Mouse (Mus musculus) 416B (cell line): ENCODE results near the gene Zbtb16.

Experiments
- DNase-seq: peaks from one replicate; pipeline ENCODE4 v3.0.0; 2011; ENCODE audit warnings: low read depth

Zbtb16 gene

GRCm38 (mm10) chr9:48728731-48729123 lies 107.3 kb downstream of the Zbtb16 start:
- DNase-seq: no peak

GRCm38 (mm10) chr9:48728083-48728730 lies 107.8 kb downstream of the Zbtb16 start:
- DNase-seq: no peak

GRCm38 (mm10) chr9:48726341-48726740 lies 109.7 kb downstream of the Zbtb16 start:
- DNase-seq: no peak

DNA sequence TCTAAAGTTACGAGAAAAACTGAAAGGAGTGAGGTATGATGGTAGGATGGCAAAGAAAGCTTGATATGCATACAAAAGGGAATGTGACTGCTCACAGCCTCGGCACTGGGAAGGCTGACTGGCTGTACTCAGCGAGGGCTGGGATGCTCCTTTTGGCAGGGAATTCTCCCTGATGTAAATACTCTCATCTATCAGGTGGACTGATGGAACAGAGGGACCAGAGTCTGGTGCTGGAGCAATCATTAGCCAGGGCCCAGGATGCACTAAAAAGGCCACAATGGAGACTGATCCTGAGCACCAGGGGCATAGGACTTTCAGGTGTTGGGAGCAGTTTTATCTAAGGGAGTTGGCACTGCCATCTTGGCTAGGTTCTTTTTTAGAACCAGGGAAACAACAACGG lies 110.1 kb downstream of the Zbtb16 start:
- DNase-seq: no peak

DNA sequence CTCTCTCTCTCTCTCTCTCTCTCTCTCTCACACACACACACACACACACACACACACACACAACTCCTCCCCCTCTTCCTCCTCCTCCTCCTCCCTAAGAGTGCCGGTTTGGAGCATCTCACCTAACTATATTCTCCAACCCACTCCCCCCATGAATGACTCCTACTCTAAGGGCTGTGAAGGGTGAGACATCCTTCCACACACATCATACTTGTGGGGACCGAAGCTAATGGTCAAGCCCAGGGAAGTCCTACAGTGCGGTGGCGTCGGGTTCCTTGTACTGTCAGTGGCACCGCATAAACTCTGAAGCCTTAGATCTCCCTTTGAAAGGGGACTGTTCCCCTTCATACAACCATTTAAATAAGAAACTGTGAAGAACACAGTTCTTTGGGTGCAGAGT lies 110.9 kb downstream of the Zbtb16 start:
- DNase-seq: no peak

DNA sequence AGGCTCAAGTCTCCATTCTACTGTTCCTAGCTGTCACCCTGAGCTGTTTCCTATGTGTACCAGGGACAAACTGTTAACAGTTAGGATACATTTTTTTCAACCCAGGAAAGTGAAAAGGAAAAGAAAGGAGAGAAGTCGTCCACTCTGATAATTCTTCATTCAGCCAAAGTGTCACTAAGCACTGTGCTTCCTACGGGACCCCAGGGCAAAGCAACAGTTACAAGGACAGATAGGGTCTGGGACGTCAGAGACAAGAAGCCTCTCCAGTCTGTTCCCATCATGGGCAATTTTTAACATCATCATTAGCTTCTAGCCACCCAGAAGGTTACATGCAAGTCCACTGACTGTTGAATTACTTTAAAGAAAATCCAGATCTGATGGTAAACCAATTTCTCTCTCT lies 111.3 kb downstream of the Zbtb16 start:
- no peak for DNase-seq

DNA sequence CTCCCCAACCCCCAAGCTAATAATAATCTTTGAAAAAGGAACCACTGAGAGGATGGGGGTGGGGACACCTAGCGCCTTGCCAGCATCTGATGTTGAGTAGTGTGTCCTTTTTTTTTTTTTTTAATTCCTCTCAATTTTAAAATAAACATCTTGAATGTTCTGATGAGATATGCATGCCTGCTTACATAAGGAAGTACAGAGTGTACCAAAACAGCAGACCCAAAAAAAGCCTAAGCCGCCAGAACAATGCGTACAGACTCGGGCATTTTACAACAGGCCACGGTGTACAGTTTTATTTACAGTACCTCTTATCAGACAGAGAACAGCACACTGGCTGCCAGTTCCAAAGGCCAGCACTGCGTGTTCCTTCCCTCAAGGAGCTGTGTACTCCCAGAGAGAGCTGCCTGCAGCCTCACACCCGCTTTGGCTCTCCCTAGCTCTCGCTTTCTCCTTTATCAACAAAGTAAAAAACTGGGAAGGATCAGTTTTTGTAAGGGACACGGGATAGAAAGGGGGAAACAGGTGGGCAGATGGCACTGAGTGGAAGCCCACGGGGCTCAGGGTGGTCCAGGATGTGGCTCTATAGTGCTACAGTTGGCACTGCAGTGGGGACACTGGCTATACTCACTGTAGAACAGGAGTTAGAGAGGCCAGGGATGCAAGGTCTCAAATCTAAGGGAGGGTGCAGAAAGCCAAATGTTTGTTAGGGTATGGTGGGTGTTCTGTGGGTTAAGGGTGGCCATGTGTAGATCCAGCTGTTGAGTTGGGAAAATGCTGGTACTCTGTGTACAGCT lies 112.3 kb downstream of the Zbtb16 start:
- peak; percentile 42 for DNase-seq

- no peak for DNase-seq
Measured at GRCm38 (mm10) chr9:48723025-48723424, 113.0 kb downstream of the Zbtb16 start.

- DNase-seq: no peak
Measured at GRCm38 (mm10) chr9:48722261-48722920, 113.6 kb downstream of the Zbtb16 start.

DNA sequence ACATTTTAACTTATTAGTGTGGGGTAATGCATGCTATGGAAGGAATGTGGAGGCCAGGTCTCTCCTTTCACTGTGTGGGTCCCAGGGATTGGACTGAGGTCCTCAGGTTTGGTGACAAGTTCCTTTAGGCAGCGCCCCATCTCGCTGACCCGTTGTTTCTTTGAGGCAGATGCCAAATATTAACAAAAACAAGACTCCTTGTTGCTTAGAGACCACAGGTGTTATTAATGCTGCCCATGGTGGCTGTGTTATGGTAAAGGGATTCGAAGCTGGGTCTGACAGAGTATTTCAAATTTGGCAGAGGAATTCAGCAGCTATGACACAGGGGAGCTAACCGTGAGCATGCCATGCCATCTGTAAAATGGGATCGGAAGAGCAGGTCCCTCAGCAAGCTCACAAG lies 114.4 kb downstream of the Zbtb16 start:
- no peak for DNase-seq

DNA sequence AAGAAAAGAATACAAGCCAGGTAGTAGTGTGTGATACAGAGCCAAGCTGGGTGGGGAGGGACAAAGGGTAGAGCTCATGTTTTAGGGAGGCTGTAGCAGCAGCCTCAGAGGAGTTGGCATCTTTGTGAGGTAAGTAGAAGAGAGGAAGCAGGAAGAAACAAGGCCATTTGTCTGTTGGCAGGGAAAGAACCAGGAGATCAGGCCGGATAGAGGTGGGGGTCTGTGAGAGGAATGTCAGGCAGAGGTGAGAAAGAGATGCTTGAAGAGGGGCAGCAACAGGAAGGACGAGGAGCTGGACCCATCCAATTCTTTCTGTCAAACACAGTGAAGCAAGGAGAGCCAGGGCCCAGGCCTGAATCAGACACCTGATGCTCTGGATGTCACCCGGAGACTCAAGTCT lies 114.8 kb downstream of the Zbtb16 start:
- no peak for DNase-seq

DNA sequence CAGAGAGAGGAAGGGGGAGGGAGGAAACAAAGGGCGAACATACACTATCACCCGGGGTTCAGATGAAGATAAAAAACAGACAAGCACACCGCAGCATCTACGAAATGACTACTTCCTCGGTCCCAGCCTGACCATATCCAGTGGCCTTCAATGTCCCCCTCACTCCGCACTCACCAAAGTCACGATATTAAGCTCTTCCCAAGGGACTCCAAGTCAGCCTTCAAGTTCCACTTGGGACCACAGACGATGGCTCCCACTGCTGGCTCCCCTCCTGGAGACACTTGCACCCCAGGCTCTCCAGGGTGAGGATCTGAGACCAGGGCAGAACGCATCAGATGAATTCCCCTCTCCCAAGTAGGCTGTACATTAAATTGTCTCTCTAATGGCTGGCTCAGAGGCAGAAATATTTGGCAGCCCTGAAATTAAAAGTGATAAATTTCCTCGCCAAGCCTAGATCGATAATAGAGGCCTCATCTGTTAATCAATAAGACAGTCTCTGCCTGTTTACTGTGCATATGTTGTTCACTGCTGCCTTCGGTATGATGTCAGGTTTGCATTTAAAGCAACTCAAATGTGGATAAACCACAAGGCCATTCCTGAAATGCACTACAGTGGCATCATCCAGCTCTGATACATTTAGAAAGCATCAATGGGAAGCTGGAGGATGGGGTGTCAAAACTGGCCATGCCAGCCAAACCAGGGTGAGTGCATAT lies 115.6 kb downstream of the Zbtb16 start:
- no peak for DNase-seq

DNA sequence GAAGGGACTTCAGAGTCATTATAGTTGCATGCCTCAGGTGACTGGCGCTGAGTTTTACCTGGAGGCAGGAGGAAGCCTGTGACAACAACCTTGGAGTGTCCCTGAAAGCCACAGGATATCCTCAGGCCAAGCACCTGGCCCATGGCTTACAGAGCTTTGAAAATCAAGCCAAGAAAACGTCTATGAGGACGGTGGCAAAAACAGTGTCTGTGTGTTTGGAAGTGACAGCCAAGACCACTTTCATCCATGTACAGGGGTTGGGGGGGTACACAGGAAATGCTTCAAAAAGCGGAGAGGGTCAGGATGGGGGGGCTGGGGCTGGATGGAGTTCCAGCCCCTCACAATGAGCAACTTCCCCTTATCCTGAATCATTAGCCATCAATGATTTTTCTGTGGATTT lies 116.4 kb downstream of the Zbtb16 start:
- no peak for DNase-seq

GRCm38 (mm10) chr9:48716549-48716948 lies 119.5 kb downstream of the Zbtb16 start:
- DNase-seq: no peak

DNA sequence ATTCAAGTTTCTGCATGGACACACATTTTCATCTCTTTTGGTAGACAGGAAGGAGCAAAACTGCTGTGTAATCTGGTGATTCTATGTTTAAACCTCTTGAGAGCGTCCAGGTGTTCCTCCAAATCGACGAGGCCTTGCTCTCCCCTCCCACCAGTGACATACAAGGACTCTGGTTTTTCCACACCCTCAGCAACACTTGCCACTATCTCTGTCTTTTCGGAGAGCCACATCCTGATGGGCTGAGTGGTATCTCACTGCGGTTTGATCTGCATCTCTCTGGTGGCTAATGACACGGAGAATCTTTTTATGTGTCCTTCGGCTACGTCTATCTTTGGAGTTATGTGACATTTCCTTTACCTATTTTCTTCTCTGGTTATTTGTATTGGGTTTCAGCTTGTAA lies 121.0 kb downstream of the Zbtb16 start:
- DNase-seq: no peak

DNA sequence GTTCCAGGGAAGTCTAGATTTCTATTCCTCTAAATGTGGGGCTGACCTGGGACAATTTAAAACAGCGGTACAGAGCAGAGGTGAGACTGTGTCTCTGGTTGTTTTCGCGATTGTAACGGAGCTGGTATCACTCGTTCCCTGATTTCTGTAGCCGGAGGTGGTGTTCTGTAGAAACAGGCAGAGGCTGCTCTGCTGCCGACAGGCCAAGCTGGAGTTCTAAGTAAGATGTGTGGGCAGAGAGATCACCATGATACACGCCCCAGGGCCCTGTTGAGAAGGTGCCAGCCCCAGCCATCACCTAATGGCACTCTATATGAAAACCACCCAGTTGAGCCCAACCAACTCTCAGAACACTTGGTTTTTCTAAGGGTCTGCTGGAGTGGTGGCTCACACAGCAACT lies 122.2 kb downstream of the Zbtb16 start:
- DNase-seq: no peak

- DNase-seq: no peak
Measured at GRCm38 (mm10) chr9:48712985-48713765, 122.8 kb downstream of the Zbtb16 start.

DNA sequence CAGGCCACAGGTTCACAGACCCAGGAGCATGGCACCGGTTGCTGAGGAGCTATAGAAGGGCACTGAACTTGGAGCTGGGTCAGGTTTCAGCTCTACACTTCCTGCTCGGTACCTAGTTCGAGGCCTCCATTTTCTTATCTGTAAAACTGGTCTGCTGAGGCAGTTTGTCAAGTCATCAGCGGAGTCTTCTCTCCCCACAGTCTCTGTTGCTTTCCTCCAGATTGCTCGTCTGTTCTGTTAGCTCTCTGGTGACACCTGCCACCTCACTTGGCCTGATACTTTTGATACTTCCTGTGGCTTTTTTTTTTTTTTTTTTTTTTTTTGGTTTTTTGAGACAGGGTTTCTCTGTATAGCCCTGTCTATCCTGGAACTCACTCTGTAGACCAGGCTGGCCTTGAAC lies 124.2 kb downstream of the Zbtb16 start:
- peak; percentile 90 for DNase-seq

GRCm38 (mm10) chr9:48711296-48711781 lies 124.7 kb downstream of the Zbtb16 start:
- no peak for DNase-seq

DNA sequence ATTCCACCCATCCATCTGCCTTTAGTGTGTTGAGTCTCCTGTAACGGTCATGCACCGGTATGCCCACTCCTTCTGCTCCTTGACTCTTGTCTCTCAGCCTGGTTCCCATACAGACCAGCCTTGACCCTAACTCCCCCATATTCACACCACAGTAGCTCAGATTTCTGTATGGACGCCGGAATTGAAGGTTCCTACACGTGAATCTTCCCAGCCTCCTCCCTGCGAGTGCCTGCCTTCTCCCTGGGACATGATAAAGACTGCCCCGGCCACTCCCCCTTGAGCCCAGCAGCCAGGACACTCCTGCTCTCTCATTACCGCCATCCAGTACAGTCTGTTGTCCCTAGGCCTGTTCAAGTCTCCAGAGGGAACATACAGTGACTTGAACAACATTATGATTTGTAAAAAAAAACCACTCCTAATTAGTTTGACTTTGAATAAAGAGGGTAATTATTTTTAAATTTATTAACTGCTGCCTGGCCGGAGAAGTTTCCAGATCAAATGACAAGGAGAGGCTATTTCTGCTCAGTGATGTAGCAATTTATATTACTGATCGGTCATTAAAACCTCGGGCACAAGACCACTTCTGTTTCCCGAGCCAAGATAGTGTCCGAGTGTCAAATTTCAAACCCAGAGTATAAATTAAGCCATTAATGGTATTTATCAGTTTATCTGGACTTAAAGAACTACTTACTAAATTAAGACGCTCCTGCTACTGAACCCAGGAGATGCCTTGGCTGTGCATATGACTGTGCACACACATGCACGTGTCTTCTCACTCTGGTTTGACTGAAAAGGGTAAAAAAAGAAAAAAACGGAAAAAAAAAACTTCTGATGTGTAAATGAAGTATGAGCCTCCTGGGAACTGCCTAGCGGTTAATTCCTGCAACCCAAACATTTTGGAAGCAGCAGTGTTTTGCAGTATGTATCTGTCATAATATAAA lies 125.4 kb downstream of the Zbtb16 start:
- DNase-seq: peak; percentile 36
